Mouse (Mus musculus) naive thymus-derived CD4-positive, alpha-beta T cell, adult 2 months (primary cell): ENCODE measurements at regions not wholly inside any gene's neighbourhood (a gene's known extent, or its start where the extent isn't known, plus 50 kb on each side); places are given as distances from the start of the nearest gene placed in this dataset.

Experiments
- DNase-seq: peaks from one replicate; pipeline ENCODE4 v3.0.0-alpha.2; 2011; ENCODE audit warnings: low read depth

DNA sequence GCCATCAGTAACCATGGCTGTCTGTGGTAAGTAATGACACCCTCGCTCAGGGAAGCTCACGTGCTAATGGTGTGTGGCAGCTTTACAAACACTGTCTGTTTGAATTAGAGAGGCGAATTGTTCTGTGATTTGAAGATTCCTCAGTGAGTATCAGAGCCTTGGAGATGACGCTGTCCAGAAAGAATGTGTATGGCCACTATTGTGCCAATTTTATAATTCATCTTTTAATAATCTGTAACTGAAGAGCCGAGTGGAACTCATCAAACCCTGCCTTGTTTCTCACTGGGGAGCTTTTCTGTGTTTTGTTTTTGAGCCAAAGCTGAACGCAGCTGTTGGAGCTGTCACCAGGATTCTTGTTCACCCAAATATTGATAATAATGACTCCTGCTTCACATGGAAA lies 171.7 kb downstream of the Dact1 start:
- DNase-seq: no peak

DNA sequence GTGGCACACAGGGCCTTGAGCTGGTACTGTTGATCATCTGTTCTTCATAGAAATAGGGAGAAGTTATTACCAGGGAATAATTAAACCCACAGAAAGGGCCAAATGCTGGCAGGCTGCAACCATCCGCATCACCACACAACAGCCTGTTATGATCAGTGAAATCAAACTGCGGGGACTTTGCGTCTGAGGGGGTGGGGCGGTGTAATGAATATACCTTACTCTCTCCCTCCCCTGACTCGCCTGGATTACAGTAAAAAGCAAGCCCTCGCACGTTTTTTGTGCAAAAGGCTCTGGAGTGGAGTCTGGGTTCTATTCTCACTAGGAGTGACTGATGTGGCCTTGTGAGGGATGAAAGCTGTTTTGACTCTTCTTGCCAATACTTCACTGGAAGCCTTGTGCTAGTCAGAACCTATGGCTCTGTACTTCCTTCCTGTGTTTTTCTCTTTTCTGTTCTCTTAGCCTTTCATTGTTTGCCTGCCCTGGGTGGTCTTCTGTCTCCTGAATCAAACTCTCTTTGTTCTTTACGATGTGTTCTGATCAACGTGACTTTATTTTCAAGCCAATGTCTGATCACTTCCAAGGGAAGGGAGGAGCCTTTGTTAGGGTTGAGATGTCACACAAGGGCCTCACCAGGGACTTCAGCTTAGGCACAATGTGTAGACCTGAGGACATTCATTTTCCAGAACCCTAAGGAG lies 172.4 kb downstream of the Dact1 start:
- no peak for DNase-seq

DNA sequence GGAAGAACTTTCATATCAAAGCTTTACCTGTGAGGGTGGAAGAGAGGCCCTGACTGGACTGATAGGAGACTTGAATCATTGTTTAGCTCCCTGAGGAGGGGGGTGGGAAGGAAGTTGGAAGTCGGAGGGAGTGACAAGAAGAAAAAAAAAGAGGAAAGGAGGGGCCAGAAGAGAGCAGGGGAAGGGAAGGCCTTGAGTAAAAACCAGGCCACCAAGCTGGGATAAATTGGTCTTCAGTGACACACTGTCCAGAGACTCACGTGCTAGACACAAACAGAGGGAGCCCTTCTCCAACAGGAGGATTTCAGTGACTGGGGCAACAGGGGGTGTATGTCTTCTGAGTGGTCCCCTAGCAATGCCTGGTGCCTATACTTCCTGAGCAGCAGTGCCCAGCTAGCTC lies 172.9 kb downstream of the Dact1 start:
- no peak for DNase-seq

DNA sequence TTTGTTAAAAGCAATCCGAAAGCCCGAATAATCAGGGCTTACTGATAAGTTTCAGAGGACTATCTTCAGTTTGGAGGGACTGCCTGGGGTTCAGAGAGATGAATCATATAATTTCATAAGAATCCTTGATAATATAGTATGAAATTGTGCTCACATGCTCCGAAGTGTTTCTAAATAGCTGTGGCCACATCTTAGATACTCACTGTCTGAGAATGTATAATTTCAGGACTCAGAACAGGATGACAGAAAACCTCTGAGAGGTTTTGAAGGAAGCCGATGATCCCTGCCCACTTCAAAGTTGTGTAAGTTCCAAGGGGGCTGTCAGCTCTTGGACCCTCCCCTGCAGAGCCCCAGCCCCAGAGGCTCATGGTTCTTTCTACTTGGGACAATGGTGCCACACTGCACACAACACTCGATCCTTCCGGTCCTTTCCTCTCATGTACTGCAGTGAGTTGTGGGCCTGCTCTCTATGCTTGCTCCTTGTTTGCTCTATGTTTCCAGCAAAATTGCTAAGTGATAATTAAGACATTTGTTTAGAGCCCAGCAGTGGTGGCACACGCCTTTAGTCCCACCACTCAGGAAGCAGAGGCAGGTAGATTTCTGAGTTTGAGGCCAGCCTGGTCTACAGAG lies 174.0 kb downstream of the Dact1 start:
- no peak for DNase-seq

DNA sequence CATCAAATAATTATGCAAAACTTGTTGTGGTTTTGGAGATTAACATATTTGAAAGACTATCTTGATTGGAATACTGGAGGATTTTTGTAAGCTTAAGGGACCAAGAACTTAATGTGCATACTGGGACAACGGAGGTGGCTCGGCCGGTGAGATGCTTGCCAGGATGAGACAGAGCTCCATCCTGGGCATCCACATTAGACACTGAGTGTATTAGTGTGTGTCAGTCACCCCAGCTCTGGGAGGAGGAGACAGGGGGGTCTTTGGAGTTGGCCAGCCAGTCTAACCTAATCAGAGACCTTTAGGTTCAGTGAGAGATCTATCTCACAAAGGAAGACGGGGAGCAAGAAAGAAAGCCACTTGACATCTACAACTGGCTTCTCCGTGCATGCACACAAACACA lies 174.6 kb downstream of the Dact1 start:
- no peak for DNase-seq

DNA sequence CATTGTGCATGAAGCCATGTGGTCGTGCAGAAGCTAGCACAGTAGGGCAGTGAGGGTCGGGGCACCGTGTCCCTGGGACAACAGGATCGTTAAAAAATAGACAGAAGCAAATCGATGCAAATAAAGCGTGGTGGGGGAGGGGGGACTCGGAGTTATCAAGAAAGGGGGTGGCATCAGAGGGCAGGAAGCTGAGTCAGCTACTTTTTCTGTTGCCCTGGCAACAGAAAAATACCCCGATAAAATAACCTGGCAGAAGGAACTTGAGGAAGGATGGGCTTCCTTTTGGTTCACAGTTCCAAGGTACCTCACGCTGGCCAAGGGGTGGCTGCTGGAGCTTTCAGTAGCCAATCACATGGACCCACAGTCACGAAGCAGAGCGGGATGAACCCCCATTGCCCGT lies 176.4 kb downstream of the Dact1 start:
- DNase-seq: no peak

DNA sequence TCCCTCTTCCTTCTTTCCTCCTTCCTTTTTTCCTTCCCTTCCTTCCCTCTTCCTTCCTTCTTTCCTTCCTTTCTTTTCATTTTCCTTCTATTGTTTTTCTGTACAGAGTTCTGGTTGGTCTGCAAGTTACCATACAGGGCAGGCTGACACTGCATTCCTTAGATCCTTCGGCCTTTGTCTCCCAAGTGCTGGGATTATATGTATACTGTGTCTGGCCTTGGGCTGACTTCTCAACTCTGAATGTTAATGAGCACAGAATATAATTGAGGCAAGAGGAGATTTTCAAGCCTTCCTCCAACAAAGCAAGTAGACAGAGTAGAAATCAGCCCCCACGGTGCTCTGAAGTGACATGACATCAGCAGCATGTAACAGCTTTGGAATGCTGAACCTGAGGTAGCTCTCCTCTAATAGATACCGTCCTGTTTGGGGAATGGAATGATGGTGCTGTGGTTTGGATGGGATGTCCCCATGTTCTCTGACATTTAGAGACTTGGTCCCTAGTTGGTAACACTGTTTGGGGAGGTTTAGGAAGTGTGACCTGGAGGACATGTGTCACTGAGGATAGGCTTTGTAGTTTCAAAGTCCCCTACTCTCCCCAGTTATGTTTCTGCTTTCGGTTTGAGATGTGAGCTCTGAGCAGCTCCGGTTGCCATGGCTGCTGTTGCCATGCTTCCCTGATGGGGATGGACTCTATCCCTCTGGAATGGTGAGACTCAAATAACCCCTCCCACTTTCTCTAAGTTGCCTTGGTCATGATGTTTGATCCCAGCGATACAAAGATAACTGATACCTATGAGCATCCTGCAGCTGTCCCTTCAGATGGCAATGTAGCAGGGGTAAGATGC lies 178.1 kb downstream of the Dact1 start:
- DNase-seq: no peak

DNA sequence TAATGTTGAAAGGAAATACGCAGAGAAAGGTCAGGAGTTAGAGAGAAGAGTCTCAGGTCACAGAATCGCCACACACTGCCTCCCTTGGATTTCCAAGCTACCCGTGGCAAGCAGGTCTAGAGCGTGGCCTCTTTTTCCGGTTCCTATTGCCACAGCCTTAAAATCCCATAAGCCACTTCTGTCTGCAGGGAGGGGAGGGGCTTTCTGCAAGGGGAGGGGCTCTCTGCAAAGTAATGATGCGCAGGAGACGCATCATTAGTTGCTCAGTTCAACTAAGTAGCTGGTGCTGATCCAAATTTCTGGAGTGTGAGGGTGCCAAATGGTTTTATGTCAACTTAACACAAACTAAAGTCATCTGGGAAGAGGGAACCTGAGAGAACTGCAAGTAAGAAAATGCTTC lies 179.6 kb downstream of the Dact1 start:
- no peak for DNase-seq

DNA sequence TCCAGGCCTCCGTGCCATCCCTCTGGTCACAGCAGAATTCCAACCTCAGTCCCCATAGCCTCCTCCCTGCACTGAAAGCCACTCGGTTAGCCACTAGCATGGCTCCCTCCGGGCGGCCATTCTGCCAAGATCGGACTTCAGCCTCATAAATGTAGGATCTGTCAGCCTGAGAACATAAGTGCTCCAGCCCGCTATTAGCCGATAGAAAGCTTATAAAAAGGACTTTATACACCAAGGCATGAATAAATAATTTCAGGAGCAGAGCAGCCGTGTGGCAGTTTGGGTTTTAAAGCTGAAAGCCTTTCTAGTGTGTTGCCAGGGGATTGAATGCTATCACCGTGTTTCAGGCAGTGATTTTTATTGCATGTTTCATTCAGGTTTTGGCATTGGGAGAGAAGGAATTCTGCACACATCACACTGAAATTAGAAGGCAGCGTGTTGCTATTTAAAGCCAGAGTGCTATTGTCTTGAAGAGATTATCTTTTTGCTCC lies 185.2 kb downstream of the Dact1 start:
- DNase-seq: no peak

DNA sequence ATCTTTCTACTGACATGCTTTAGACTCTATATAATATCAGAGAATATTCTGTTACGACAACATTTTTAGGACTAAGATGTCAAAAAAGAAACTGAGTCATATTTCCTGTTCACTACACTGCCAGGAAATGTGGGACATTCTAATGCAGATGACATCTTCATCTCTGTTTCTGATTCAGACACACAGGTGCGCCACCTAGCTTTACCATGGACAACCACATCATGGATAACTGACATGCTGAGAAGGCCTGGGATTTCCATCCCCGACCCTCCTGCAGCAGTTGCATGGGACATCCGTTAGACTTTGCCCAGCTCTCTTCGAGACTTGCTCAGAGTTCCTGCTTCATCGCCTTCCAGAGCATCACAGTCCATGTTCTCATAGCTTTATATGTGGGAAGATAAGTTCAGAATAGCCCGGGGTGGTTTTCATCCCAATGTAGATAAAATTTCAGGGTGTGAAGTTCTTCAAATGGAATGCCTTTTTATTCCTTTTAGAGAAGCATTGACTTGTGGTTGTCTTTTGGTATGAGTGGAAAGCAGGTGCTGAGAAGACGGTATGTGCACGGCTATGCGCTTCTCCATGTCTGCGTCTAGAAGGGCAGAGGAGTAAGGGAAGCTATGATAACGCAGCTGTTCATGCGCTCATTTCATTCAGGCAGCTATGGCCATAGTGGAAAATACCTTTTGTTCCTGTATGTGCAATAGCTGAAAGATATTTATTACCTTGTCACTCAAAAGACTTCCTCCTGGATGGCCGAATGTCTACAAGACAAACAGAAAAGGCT lies 188.8 kb downstream of the Dact1 start:
- no peak for DNase-seq

DNA sequence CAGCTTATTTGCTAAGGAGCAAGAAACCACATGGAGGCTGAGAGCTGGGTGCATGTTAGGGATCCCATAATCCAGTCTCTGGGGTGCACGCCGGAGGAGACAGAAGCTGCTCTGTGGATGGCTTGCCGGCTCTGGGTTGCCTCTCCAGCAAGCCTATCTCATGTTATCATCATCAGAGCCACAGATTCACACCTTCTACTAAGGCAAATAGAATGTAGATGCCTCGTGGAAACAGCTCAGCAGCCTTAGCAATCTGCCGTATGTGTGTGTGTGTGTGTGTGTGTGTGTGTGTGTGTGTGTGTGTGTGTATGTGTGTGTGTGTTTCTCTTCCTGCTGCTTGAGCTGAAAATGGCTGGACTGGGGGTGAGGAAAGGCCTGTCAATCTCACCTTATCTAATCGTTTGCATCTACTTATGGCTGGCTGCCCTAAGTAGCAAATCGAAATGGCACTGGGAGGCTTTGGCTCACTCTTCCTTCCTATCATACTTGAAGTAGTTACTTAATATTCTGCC lies 191.7 kb downstream of the Dact1 start:
- no peak for DNase-seq

DNA sequence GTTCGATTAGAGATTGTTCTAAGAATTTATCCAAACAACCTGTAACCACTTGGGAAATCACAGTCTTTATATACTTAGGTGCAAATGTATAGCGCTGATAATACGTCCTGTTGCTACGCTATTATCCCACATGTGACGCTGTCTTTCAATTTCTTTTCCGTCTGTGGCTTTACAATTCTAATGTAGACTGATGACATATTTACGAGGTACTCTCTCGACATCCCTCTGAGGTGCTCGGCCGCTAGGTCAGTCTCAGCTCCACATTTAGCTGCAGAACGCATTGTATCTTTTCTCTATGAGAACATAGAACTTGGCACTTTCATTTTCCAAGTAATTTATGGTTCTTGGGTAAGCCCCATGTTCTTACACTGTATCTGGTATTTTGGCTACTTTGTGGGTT lies 193.6 kb downstream of the Dact1 start:
- DNase-seq: no peak

DNA sequence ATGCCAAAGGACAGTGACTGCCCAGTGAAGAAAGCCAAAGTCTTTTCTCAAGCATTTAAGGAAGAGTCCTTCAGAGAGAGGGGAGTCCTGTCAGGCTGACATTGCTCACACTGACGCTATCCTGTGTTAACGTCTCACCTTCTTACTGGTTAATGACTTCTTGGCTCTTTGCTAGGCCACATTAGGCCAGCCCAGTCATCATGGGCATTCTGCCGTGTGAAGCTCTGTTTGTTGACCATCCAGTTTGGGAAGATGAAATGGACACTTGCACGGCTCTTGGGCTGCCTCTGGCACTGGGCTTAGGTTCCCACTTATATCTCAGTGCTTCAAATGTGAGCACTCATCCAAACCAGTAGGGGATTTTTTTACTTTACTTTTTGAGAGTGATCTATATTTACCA lies 196.5 kb downstream of the Dact1 start:
- no peak for DNase-seq

DNA sequence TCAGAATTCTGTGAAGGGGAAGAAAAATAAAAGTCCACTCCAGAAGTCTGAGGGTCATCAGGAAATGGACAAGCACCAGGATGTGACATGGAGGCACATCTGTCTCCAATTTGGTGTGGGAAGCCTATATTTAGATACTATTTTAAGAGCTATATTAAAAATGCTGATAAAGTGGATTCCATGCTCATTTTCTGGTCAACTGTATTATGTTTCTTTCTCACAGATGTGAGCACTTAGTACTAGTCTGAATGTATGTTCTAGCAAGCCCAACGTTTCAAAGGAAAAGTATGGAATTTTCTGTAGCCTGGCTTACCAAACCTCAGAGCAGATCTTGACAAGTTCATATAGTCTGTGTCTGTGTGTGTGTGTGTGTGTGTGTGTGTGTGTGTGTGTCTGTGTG lies 197.0 kb downstream of the Dact1 start:
- no peak for DNase-seq

DNA sequence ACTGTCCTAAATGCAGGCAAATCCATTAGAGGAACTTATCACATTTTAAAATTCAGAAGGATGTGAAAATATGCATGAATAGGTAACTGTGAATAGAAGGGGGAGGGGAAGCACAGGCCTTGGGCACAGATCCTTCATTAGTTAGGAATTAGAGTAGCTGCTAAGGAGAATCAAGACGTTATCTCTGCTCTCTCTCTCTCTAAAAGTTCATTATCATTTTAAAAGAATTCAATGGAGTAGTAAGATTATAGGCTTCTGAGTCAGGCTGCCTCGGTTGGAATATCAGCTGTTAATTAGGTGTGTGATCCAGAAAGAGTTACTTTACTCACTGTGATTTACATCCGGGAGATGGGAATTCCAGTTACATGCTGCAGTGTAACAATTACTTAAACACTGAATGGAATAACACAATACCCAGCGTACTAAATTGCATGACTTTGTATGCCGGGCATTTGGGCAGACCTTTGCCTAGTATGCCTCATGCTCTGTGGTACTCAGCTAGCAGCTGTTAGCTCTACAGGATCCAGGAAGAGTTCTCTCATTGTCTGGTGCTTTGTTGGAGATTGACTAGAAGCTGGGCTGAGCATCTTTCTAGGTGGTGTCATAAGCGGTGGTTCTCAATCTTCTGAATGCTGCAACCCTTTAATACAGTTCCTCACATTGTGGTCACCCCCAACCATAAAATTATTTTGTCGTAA lies 203.4 kb downstream of the Dact1 start:
- no peak for DNase-seq

DNA sequence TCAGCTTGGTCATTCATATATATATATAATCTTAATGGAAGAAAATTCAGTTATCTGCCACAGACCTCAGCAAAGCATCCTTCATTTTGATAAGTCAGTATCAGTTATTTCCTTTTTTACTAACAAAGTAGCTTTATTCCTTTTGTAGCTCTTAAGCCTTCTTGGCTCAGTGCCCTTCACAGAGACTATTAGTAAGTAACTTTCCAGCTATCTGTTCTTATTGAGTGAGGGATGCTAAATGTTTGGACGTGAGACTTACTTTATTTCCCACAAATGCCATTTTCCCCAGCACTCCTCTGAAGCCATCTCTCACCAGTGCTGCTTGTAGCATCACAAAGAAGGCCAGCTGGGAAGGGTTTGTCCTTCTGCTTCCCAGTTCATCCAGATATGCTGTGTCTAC lies 209.8 kb downstream of the Dact1 start:
- no peak for DNase-seq

DNA sequence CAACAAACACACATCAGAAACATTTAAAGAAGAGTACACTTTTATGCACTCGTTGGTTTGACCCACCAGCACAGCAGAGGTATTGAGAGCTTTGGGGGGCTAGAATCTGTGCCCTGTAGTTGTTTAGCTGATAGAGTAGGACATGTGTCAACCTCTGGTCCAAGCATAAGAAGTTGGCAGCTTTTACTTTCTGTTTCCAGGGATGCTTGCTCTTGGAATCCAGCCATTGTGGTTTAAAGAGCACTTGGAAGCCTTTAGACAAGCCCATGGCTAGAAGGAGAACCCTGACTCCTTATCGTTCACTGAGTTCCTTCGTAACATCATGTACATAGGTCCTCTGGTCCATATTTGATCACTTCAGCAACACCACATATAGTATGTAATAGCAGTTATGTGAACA lies 212.3 kb downstream of the Dact1 start:
- DNase-seq: no peak

DNA sequence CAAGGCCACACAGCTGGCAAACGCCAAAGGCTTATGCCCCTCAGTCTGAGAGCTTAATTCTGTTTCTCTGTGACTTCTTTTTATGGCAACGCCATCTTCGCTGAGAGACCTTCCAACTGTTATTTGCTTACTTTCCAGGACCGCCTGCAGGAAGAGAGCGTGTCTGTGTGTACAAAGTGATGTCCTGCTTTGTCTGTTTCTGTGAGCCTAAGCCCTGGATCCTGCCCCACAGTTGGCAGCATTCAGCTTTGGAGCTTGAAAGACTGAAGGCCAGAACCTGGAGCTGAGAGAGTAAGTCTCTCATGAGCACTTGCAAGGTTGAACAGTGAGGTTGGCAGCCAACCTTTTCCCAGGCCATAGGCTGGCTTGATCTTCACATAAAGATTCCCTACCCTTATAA lies 212.8 kb downstream of the Dact1 start:
- DNase-seq: no peak

DNA sequence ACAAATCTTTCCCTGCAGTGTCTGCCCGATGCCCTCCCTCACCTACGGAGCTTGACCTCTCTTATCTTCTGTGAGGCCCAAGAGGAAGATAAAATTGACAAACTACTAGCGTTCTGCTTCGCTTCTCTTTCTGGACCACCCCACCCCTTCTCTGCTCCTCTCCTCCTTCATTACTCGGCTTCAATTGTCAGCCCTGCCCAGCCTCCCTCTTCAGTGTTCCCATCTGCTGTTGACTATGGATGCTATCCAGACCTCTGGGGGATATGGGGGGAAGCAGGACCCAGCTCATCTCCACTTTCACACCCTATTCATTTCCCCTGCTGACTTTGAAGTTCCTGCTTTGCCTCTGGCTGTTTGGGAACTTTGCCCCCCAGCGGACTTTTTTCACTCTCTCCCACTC lies 214.5 kb downstream of the Dact1 start:
- no peak for DNase-seq

DNA sequence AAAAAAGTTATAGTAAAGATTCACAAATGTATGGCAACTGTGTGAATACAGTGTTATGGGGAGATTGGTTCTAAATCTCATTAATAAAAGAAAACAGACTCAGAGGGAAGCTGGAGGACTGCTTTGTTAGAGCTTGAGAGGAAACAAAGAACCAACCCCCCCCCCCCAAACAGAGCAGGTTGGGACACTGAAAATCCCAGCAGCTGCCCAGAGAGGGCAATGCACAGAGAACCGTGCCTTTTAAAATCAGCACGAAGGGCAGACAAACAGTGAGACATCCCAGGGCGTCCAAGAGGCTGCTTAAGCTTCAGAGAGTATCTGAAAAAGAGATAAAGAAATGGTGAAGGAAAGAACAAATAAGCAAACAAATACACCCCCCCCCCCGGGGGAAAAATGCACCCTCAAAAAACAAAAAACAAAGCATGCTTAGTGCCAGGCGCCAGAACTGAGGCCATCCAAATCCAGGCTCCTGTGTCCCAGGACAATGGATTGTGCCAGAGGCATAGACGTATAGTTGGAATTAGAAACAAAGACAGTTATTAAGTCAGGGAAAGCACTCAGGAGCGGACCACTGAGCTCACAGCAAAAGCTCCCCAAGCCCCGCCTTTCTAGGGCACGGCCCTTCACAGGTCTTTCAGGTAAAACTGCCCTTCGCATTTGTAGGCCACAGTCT lies 215.7 kb downstream of the Dact1 start:
- no peak for DNase-seq

DNA sequence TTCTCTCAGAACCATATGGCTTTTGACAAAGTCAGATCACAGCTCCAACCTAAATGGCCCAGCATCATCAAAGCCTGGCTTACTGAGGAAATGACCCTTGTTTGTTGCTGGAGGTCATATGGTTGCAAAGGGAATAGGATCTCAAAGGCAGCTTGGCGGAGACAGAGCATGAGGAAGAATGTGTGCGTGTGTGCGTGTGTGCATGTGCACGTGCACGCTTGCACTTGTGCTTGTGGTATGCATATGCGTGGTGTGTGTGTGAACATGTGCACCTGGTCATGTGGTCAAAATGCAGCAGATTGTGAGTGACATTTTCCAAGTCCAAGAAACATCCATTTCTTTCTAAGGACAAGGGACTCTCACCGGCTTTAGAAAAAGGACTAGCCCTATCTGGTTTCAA lies 216.9 kb downstream of the Dact1 start:
- no peak for DNase-seq
